Mouse (Mus musculus) liver, adult (tissue): ENCODE data around the gene Sdhc.

Source experiments
- GATA4 ChIP-seq: IDR thresholded peaks from 2 replicates; pipeline ENCODE4 v1.6.1; 2014; ENCODE audit warnings: mild to moderate bottlenecking, low read length; ENCODE audit not compliant: insufficient replicate concordance

The Sdhc gene

DNA sequence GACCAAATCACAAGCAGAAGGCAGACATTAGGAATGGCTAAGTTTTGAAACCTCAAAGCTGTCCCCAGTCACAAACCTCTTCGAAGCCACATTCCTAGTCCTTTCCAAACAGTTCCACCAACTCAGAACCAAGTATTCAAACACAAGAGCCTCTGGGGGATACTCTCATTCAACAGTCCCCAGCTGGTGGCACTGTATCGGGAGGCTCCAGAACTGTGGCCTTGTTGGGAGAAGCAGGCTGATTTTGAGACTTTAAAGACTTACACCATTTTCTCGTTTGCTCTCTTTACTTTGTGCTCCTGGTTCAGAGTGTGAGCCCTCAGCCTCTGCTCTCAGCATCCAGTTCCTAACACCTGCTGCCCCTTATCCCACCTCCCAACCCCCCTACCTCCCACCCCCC, 32.6 kb upstream of the Sdhc start:
- no peak for TF ChIP-seq GATA4

DNA sequence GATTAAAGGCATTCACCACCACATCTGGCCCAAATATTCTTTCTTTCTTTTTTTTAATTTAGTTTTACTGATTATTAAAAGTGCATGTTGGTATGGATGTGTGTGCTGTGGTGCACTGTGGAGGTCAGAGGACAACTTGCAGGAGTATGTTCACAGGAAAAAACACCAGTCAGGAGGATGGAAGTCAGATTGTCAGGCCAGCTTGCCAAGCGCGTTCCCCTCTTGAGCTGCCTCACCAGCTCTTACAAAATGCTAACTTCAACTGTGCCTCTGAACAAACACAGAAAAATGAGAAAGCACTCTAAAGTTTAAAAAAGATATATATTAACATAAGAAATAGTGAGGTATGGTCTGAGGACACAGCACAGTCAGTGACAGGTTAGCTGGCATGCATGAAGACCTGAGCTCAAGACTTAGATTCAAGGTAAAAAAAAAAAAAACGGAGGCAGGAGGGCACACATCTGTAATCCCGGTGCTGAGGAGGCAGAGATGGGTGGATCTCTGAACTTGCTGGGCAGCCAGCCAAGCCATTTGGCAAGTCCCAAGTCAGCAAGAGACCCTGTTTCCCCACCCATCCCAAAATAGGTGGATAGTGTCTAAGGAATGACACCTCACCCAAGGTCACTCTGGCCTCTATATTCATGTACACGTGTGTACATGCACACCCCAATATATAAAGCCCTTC, 29.2 kb upstream of the Sdhc start:
- TF ChIP-seq GATA4 = 0 out of 2 replicates have a peak, but pooled peaks have one; percentile 21

DNA sequence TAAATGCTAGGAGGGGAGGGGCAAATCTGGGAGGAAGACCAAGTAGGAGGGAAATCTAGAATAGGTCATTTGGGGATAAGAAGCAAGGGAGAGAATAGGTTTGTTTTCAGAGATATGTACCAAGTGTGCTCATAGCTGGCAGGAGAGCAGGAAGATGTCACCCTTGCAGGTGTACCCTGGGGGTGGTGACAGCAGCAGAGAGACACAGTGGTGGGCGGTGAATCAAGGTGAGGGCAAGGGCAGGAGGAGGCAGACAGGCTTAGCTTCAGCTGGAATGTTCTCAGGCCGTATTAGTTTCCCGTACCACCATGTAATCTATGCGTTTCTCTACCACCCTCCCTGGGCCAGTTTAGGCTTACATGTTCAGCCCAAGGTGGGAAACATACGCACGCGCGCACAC, 22.4 kb upstream of the Sdhc start:
- no peak for TF ChIP-seq GATA4

DNA sequence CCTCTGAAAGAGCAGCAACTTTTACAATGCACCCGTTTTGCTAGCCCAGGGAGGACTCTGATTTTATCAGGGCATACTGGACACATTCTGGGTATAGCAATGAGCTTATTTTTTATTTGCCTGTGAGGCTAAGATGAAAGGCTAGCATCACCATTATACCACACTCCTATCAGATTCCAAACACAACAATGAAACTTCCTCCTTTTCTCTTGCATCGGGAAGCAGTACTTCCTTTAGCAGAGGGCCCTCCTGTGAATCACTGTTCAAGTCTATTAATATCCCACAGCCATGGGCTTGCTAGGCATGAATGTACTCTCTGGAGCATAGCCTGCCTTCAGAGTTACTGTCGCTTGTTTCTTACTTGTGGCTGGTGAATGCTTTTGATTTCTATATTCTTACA, 20.7 kb upstream of the Sdhc start:
- TF ChIP-seq GATA4 = 0 out of 2 replicates have a peak, but pooled peaks have one; percentile 52

DNA sequence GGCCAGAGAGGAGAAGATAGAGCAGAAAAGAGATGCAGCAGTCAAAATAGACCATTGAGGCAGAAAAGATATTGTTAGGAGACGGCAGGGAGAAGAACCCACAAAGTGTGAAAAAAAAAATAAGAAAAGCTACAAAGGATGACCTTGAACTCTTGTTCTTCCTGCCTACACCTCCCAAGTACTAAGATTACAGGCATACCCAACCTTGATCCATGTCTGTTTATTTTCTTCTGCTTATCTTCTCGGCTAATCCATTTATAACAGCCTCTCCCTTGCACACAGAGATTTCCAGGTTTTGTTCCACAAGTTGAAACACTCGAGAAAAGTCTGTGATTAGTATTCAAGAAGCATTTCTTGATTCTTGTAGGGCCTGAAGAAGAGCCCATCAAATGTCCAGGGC, 19.5 kb upstream of the Sdhc start:
- peak; percentile 30; the same call in 1 of the 2 replicates for TF ChIP-seq GATA4

DNA sequence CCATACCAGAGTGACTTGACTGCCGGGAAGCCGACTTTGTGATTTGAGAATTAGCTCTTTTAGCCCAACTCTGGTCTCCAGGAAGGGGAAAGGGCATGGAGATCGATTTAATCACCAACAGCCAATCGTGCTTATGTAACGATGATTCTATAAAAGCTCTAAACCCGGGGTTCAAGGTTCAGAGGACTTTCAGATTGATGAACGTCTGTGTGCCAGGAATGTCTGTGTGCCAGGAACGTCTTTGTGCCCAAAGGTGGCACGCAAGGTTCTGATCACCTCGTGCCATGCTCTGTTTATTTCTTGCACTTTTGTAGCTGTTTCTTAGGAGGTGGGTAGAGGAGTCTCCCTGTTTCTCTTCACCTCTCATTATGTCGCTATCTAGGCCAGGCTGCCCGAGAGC, 18.5 kb upstream of the Sdhc start:
- peak; percentile 17; the same call in 1 of the 2 replicates for TF ChIP-seq GATA4

DNA sequence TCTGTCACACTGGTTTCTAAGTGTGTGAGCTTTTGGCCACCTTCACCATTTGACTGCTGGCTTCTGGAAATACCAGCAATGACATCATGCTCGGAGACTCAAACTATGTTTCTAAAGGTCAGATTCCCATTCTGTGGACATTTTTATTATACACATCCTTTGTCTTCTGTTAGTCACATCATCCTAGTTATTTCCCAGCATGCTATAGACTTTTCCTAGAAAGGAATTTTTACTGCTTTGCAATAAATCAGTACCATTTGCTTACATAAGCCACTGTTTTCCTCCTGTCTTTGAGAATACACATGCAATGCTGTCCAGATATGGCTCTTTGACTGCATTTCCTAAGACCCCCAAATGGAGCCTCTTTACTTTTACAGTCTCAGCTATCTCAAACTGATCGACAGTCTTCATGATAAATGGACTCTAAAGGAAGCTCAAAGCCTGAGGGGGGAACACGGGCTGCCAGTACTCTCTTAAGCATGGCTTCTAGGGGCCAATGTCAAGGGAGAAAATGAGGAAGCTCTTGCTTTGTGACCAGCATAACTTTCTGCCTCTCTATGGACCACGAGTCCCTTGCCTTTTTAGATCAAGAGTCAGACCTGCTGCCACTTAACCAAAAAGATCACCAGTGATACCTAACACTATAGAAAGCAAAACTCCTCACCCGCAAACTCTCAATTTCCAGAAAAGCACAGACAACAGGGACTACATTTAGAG, 15.4 kb upstream of the Sdhc start:
- no peak for TF ChIP-seq GATA4

DNA sequence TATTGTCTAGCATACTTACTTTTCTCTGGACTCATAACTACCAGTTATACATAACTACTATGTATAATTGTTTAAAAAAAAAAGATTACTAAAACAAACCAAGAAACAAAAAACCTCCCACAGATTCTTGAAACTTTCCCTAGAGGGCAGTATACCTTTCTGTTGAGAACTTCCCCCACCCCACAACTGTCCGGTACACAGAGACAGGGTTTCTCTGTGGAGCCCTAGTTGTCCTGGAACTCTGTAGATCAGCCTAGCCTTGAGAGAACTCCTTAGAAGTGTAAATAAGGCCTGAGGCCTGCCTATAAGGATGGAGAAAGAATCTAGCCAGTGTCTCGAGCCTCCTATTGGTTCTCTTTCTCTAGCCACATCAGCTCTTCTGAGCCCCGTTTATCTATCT, 13.9 kb upstream of the Sdhc start:
- no peak for TF ChIP-seq GATA4

DNA sequence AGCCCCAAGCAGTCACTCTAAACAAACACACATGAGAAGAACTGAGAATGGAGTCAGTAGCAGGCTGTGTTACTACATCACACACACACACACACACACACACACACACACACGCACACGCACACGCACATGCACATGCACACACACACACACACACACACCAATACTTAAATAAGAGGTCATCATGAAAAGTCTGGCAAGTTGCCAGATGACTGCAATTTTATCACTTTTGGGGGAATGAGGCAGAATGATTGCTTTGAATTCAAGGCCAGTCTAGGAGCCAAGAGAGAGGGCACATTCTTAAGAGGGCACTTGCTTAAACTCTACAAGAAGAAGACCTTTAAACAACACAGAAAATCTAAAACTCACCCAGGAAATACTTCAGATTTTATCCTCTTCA, 12.1 kb upstream of the Sdhc start:
- no peak for TF ChIP-seq GATA4

DNA sequence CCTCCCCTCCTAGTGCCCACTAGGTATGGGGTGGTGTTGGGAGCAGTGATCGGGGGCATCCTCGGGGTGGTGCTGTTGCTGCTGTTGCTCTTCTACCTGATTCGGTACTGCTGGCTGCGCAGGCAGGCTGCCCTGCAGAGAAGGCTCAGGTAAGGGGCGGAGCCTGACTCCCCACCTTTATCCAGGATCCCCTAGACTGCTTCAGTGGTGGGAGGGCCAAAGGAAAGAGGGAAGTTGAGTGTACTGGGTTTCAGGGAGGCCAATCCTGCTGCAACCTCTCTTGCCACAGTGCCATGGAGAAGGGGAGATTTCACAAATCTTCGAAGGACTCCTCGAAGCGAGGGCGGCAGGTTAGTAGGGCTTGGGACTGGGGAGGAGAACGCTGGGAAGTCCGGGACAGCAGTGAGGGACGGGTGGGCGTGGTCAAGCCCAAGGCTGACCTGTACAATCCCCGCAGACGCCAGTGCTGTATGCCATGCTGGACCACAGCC, 9.1 kb upstream of the Sdhc start:
- no peak for TF ChIP-seq GATA4

DNA sequence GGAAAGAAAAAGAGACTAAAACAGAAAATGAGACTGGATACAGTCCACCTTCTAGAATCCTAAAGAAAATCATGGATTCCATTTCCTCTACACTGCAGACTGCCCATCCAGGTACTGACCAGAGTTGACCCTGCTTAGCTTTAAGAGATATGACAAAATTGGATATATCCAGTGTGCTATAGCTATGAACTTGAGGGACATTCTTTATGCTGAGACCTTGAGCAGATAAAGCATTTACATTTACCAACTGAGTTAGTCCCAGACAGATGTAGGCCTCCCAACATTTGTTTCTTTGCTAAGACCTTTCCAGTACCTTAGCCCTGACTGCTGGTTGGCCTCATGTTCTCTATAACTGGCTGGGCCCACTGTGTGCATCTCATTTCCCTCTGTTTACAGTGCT, 7.6 kb upstream of the Sdhc start:
- TF ChIP-seq GATA4 = no peak

DNA sequence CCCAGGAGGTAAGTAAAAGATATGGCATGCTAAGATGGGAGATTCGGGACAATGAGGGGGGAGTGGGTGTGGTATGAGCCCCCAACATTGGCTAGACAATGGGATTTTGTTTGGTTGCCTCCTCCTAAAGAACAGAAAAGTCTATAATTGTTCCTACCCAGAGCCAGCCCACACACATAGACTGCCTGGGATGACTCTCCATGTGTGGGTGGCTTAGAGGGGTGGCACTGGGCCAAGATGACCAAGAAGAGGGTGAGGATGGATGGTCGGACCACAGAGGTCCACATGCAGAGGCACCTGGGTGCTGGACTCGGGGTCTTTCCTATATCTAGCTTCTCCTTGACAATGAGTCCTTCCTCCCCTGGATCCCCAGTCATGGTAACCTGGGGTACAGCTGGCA, 6.2 kb upstream of the Sdhc start:
- no peak for TF ChIP-seq GATA4

DNA sequence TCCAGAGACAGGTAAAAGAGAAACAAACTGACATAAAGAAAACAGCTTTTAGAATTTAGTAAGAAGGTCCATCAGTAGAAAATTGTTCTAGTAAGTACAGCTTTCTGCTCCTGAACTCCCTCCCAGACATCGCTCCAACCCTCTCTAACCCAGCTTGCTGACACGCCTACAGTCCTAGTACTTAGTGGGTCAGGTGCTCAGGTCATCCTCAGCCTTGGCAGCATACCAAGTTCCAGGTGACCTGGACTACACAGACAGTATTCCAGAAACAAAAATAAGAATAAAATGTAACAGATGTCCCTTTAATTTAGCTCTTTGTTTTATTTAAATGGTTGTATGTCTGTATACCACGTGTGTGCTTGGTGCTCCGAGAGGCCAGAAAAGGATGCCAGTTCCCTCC, 1.6 kb upstream of the Sdhc start:
- no peak for TF ChIP-seq GATA4

DNA sequence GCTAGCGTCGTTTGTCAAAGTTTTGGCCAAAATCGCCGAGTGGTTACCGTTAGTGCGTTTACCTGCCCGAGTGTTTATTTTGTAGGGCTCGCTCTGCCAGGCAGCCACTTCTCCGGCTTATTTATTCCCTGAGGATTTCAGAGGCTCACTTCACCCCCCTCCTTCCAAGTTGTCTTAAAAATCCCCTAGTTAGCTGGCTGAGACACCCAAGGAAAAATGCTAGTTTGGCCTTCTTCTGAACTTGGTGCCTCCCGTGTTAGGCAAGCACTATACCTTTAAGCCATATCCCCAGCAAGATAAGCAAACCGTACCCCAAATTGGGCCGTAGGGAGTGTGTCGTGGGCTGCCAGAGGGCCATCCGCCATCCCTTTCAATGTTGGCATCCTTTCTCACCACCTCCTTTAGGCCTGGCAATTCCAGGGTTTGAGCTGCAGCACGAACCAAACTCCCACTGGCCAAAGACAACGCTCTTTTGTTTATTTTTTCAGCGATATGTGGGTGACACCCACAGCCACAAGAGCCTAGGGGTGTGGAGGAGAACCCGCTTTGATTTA, 512 bp upstream of the Sdhc start:
- TF ChIP-seq GATA4 = no peak

DNA sequence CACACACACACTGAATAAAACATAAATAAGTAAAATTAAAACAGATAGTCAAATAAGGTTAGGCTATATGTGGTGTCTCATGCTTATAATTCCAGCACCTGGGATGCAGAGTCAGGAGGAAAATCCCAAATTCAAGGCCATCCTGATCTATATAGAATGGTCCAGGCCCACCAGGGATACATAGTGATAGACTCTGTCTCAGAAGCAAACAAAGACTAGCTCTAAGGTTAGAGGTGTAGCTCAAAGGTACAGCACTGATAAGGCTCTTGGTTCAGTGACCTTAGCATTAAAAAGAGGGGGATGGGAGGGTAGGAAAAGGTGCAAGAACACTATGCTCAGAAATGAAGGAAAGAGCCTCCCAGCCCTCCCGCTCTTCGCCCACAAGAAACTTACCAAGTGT, 14.8 kb downstream of the Sdhc start:
- no peak for TF ChIP-seq GATA4

DNA sequence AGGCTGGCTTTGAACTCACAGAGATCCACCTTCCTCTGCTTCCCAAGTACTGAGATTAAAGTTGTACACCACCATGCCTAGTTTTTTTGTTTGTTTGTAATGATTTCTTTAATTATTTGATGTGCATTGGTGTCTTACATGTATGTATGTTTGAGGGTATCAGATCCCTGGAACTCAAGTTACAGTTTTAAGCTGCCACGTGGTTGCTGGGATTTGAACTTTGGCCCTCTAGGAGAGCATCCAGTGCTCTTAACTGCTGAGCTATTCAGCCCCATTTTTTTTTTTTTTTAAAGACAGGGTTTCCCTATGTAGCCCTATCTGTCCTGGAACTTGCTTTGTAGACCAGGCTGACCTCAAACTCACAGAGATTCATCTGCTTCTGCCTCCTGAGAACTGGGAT, 19.4 kb downstream of the Sdhc start:
- TF ChIP-seq GATA4 = no peak
